Mouse (Mus musculus): ENCODE results near the gene Mxra8.

- TF ChIP-seq GATA1 (IDR thresholded peaks at IDR 0.05; ENCODE audit: low read length) (no peak), TAL1 (IDR thresholded peaks at IDR 0.05; ENCODE audit: low read length) (no peak)
Observed at GRCm38 (mm10) chr4:155886330-155886729, 46.9 kb downstream of the Mxra8 start.
